Mouse (Mus musculus) C2C12 (cell line): ENCODE measurements at regions not wholly inside any gene's neighbourhood (a gene's known extent, or its start where the extent isn't known, plus 50 kb on each side); places are given as distances from the start of the nearest gene placed in this dataset.
A peak's percentile ranks its signal among the peaks of the same experiment; 100 is the strongest.

Experiments used
- H3K27me3 ChIP-seq: one replicate; pipeline ENCODE4 v1.6.1; 2011; ENCODE audit not compliant: control insufficient read depth, insufficient read depth, insufficient read length
- H3K36me3 ChIP-seq: one replicate; pipeline ENCODE4 v1.6.1; 2011; ENCODE audit not compliant: control insufficient read depth, insufficient read depth
- H3K4me3 ChIP-seq: one replicate; pipeline ENCODE4 v1.5.1; 2011; ENCODE audit warnings: mild to moderate bottlenecking, control low read depth; ENCODE audit not compliant: poor library complexity, insufficient read depth, severe bottlenecking
- H3K79me2 ChIP-seq: one replicate; pipeline ENCODE4 v1.6.1; 2011; ENCODE audit not compliant: control insufficient read depth, insufficient read depth
- H3K79me3 ChIP-seq: one replicate; pipeline ENCODE4 v1.6.1; 2011; ENCODE audit warnings: low read depth, control low read depth
- H3ac ChIP-seq: one replicate; pipeline ENCODE3; 2011; ENCODE audit warnings: low read depth; ENCODE audit not compliant: control insufficient read depth, insufficient read length
- CEBPB ChIP-seq: IDR thresholded peaks from one replicate; pipeline ENCODE4 v1.6.1; 2011; ENCODE audit warnings: low read depth, mild to moderate bottlenecking, control low read depth, moderate library complexity
- CTCF ChIP-seq: IDR thresholded peaks from one replicate; pipeline ENCODE4 v1.5.1; 2011; ENCODE audit not compliant: control insufficient read depth, insufficient read depth, insufficient read length
- FOSL1 ChIP-seq: IDR thresholded peaks from one replicate; pipeline ENCODE4 v1.8.0; 2011; ENCODE audit warnings: mild to moderate bottlenecking, low read length; ENCODE audit not compliant: poor library complexity, insufficient read depth, severe bottlenecking
- MAX ChIP-seq: IDR thresholded peaks from one replicate; pipeline ENCODE4 v1.6.1; 2011; ENCODE audit warnings: mild to moderate bottlenecking, control low read depth
- MYOD1 ChIP-seq: IDR thresholded peaks from one replicate; pipeline ENCODE4 v1.6.1; 2011; ENCODE audit warnings: low read depth; ENCODE audit not compliant: control insufficient read depth, insufficient read length
- MYOG ChIP-seq: IDR thresholded peaks from one replicate; pipeline ENCODE4 v1.6.1; 2011; ENCODE audit not compliant: control insufficient read depth, insufficient read length; ENCODE audit errors: extremely low read depth
- USF1 ChIP-seq: IDR thresholded peaks from one replicate; pipeline ENCODE4 v1.6.1; 2011; ENCODE audit warnings: low read depth, mild to moderate bottlenecking, control low read depth, moderate library complexity

DNA sequence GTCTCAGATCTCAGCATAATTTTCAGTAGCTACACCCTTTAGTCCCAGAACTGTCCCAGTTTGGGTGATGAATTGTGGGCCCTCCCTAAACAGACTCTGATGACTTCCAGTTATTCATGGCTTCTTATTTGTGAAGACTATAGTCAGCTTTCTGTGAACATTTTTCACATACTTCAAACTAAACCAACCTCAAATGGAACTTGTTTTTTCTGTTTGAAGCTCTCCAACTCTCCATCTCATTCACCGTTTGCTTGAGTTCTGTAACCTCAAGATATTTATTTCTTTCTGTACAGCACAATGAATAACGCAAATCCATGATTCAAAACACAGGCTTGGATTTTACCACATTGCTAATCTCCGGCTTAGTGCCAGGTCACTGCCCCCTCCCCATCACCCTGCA is 453.4 kb downstream of the Plcl1 start:
- no peak for TF ChIP-seq CTCF
- no peak for TF ChIP-seq CEBPB
- no peak for TF ChIP-seq MYOG
- no peak for TF ChIP-seq FOSL1
- no peak for TF ChIP-seq MYOD1
- TF ChIP-seq MAX, result no peak
- no peak for TF ChIP-seq USF1
- Histone ChIP-seq H3K79me3 (no peaks in the 10 kb centered on the region), H3ac (no peak overlapping the region), H3K36me3 (no peaks in the 10 kb centered on the region), H3K27me3 (no peaks in the 10 kb centered on the region), H3K4me3 (no peak overlapping the region), H3K79me2 (no peaks in the 10 kb centered on the region)

DNA sequence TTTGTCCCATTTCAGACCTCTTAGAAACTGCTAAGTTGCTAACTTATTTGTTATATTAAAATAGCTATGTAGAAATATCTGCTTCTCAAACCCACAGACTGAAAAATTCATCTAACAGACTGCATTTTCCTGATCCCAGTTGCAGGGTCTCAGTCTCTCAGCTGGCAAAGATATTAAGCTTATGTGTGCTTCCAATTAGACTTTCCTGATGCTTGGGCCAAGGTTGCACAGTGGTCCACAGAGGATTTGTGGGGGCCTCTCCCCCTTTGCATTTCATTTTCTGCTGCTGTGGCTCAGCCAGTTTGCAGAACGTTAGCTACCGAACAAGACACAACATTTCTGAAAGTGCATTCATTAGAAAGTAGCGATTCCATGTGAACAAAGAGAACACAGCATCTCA is 457.4 kb downstream of the Plcl1 start:
- no peaks in the 10 kb centered on the region for H3K27me3 ChIP-seq
- H3ac ChIP-seq, result no peak overlapping the region
- no peaks in the 10 kb centered on the region for H3K79me3 ChIP-seq
- TF ChIP-seq CEBPB (no peak), MAX (no peak), MYOG (no peak), FOSL1 (no peak), CTCF (no peak), USF1 (no peak), MYOD1 (no peak)
- no peaks in the 10 kb centered on the region for H3K79me2 ChIP-seq
- no peak overlapping the region for H3K4me3 ChIP-seq
- H3K36me3 ChIP-seq, result no peaks in the 10 kb centered on the region

DNA sequence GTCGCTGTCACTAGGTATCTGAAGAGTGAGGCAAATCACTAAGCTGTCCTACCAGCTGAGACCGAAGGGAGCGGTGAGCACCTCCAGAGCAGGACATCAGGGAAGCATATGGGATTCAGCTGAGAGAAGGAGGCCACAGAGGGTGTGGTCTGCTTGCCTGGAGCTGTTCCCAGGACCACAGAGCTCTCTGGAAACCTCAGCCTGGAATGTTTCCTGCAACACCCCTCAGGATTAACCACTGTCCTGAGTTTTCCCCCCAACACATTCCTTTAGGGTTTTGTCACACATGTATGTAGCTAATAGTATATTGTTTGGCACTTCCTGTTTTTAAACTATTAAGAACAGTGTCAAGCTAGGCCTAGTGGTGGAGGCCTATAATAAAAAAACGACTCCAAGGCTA is 459.6 kb downstream of the Plcl1 start:
- no peak overlapping the region for H3K4me3 ChIP-seq
- no peaks in the 10 kb centered on the region for H3K79me3 ChIP-seq
- no peaks in the 10 kb centered on the region for H3K79me2 ChIP-seq
- TF ChIP-seq FOSL1, result no peak
- peak; percentile 21 for TF ChIP-seq MYOD1
- no peak for TF ChIP-seq MYOG
- no peak for TF ChIP-seq USF1
- no peak for TF ChIP-seq CTCF
- peak; percentile 78 for TF ChIP-seq MAX
- peak; percentile 46 for TF ChIP-seq CEBPB
- H3ac ChIP-seq, result no peak overlapping the region
- H3K36me3 ChIP-seq, result no peaks in the 10 kb centered on the region
- H3K27me3 ChIP-seq, result no peaks in the 10 kb centered on the region

- TF ChIP-seq MAX (no peak), USF1 (no peak), CEBPB (no peak), MYOD1 (no peak), MYOG (no peak), FOSL1 (no peak), CTCF (no peak)
- no peaks in the 10 kb centered on the region for H3K79me3 ChIP-seq
- H3K79me2 ChIP-seq, result no peaks in the 10 kb centered on the region
- H3K27me3 ChIP-seq, result no peaks in the 10 kb centered on the region
- no peaks in the 10 kb centered on the region for H3K36me3 ChIP-seq
- no peak overlapping the region for H3ac ChIP-seq
- no peak overlapping the region for H3K4me3 ChIP-seq
Observed at GRCm38 (mm10) chr1:55866677-55867076, 461.0 kb downstream of the Plcl1 start.

DNA sequence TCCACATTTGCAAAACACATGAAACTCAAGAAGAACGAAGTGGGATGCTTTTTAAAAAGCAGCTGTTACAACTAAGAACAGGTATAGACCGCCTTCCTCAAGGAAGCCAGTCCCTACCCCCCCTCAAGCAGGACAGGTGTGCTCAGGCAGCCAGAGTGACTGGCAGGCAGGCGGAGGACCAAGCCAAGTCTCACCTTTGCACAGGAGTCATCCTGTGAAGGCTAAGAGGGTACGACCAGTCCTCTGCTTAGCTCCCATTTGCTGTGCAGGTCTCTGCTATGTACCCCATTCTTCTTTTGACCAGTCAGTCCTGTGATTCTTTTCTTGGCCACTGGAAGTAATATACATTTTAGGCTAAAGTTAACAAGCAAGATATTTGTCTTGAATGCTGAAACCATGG is 467.9 kb downstream of the Plcl1 start:
- no peaks in the 10 kb centered on the region for H3K79me2 ChIP-seq
- no peak overlapping the region for H3ac ChIP-seq
- no peak overlapping the region for H3K4me3 ChIP-seq
- H3K27me3 ChIP-seq, result no peaks in the 10 kb centered on the region
- TF ChIP-seq FOSL1 (no peak), CTCF (no peak), MAX (no peak), MYOD1 (no peak), CEBPB (no peak), USF1 (no peak), MYOG (no peak)
- no peaks in the 10 kb centered on the region for H3K36me3 ChIP-seq
- H3K79me3 ChIP-seq, result no peaks in the 10 kb centered on the region

- Histone ChIP-seq H3ac (no peak overlapping the region), H3K4me3 (no peak overlapping the region), H3K79me3 (no peaks in the 10 kb centered on the region), H3K36me3 (no peaks in the 10 kb centered on the region), H3K79me2 (no peaks in the 10 kb centered on the region), H3K27me3 (no peaks in the 10 kb centered on the region)
- TF ChIP-seq CEBPB (no peak), FOSL1 (no peak), USF1 (no peak), MAX (peak; percentile 17), CTCF (peak; percentile 74), MYOG (no peak), MYOD1 (no peak)
Observed at GRCm38 (mm10) chr1:55874143-55874867, 468.6 kb downstream of the Plcl1 start.
